Mouse (Mus musculus) ovary, adult 18-20 months (tissue): ENCODE results near the gene Tm7sf3.

Experiments used
- DNase-seq: peaks from one replicate; pipeline ENCODE4 v3.0.0; 2022; ENCODE audit warnings: low spot score, mixed read lengths

Gene Tm7sf3

DNA sequence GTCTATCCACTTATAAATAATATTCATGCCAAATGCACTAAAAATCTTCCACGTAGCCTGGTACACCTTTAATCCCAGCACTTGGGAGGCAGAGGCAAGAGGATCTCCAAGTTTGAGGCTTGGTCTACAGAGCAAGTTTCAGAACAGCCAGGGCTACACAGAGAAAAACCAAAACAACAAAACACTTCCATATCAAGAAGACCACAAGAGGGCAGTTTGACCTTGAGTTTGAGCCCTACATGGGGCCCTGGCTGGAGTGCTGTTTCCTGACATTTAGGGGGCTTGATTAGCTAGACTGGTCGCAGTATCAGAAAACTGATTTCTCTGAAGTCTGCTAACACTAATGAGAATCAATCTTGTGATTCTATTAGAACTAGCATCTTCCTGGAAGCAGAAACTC lies 18.0 kb upstream of the Tm7sf3 start:
- no peak for DNase-seq

DNA sequence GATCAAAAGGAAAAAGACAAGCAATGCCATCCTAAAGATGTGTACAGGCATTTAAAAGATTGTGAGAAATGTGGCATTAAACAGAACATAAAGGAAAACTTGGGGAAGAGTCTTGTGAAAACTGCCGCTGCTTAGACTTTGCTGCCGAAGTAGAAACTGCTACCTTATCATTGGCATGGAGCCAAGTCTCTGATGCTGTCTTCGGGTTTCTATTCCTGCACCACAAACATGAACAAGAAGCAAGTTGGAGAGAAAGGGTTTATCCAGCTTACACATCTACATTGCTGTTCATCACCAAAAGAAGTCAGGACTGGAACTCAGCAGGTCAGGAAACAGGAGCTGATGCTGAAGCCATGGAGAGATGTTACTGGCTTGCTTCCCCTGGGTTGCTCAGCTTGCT lies 10.6 kb upstream of the Tm7sf3 start:
- no peak for DNase-seq

DNA sequence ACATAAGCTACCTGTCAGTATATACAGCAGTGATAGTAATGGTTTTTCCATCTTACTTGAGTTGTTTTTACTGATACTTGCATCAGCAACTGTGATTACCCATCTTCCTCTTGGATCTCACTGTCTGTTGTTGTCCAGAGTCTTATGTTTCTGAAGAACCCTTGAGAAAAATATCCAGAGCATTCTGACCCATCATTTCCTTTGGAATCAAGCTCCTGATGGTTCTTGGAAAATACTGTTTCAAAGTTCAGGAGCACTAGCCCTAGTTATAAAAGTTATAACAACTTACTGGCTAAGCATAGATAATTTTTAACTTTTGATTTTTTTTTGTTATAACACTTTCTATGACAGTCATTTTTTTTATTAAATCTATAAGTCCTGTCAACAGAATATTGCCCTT lies 8.8 kb upstream of the Tm7sf3 start:
- no peak for DNase-seq

DNA sequence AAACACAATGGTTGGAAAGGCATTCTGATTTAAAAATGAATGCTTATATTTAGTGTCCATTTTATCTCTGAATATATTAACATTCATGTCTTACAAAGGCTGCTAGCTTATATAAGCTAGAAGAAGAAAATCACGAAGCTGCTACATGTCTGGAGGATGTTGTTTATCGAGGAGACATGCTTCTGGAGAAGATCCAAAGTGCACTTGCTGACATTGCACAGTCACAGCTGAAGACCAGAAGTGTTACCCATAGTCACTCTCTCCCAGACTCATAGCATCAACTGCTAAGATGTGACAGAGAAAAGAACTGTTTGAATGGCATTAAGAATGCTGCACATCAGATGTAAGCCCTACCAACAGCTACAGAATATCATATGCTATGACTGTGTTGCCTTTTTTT lies 7.4 kb upstream of the Tm7sf3 start:
- no peak for DNase-seq

DNA sequence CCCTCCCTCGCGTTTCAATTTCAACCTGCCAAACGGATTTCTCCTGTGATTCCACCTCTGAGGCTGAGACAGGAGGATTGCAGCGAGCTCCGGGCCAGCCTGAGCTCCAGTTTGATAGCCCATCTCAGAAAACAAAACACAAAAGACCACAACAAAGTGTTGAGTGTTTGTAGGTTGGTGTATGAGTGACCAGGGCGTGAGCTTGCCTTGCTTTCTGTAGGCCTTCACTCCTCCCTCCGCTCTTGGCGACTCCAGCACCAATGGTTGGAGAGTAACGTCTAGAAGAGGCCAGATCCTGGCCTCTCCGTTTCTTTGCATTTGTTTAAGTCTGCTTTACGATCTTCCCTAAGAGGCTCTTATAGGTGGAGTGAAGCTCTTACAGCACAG lies 553 bp upstream of the Tm7sf3 start:
- no peak for DNase-seq

DNA sequence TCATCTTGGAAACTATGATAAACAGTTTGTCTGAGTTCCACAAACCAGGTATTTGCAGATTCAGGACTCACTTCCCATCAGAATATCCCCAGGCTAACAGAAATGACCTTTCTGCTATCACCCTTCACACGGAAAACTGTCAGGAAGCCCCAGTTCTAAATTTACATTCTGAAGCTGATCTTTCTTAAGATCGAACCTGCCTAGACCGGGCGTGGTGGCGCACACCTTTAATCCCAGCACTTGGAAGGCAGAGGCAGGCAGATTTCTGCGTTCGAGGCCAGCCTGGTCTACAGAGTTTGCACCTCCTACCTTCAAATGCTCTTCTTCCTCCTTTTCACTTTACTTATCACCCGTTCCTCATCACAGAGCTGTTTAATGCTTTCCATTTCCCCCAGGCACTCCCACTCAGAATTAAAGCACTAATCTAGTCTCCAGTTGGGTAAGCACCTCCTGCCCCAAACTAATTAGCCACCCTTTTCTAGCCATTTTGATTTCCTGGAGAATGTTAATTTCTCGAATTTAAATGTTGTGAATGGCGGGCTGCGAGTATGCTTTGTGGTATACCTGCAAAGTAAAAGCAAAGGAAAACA lies 908 bp downstream of the Tm7sf3 start:
- no peak for DNase-seq

DNA sequence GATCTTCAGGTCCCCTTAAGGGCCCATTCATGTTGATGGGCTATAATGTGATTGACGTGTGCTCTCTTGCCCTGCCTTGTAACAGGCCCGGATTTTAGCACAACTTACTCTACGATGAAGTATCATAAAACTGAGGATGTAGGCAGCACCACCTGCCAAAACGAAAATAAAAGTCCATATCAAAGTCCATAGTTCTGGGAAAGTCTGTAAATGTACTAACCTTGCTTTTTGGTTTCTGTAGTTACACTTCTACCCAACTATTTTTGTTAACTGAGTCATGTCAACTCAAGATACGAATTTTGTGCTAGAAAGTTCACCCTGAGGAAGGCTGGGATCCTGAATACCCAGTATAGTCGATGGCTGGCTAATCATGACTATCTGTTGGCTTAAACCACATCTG lies 1.6 kb downstream of the Tm7sf3 start:
- DNase-seq, result no peak

DNA sequence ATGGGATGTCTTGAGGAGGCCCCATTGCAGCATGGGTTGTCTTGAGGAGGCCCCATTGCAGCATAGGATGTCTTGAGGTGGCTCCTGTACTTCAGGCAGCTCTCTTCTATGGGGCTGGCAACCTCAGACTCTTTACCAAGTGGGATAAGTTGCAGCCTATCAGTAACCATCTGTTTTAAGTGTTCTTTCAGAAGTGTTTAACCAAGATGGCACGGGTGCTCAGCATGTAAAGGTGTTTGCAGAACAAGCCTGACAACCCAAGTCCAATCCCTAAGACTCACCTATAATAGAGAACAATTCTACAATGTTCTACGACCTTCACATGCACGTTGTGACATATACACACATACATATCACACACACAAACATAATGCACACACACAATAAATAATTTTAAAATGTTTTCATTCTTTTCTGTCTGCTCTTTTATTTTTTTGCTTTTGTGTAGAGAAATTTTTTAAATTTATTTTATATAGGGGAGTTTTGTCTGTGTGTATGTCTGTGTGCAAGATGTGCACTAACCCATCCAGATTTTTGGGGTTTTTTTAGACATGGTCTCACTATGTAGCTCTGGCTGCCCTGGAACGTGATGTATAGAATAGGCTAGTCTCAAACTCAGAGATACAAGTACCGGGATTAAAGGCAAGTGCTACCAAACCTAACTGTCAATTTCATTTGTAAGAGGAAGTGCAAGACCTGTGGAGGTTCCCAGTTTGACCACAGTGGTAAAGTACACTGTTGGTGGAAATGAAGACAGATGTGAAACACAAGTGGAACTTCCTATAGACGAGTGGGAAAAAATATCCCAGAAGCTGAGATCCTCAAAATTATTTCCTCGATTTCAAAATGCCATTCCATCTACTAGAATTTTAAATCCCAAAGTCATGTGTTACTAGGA lies 2.3 kb downstream of the Tm7sf3 start:
- no peak for DNase-seq

DNA sequence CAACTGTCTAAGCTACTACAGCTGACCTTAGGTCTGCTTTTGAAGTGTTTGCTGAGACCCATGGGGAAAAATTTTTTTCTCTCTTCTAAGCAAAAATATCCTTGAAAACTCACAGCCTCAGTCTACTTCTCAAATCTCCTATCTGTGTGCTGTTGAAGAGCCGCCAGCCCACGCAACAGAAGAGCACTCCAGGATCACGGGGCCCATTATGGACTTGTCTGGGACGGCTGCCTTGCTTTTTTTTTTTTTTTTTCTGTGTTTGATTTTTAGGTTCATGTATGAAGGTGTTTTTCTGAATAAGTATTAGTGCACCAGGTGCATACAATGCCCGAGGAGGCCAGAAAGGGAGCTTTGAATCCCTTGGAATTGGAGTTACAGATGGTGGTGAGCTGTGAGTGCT lies 6.1 kb downstream of the Tm7sf3 start:
- DNase-seq, result no peak

DNA sequence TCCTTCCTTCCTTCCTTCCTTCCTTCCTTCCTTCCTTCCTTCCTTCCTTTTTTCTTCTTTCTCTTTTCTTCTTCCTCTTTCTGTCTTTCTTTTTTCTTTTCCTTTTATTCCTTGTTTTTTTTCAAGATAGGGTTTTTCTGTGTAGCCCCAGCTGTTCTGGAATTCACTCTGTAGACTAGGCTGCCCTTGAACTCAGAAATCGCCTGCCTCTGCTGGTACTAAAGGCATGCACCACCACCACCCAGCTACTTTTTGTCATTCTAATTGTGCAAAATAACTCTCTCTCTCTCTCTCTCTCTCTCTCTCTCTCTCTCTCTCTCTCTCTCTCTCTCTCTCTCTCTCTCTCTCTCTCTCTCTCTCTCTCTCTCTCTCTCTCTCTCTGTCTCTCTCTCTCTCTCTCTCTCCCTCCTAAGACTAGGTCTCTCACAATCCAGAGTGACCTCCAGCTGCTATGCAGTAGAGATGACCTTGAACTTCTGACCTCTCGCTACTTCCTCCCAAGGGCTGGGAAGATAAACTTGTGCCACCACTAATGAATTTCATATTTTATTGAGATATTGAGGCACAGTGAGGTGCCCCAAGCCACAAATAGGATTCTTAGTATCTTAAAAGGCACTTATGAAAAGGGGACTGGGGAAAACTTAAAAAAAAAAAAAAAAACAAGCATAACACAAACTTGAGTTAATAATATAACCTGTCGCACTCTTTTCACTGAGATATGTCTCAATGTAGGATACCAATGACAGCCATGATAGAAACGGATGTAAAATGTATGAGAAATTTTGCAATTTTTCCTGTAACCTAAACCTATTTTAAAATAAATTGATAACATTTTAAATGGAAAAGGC lies 7.6 kb downstream of the Tm7sf3 start:
- DNase-seq, result no peak

DNA sequence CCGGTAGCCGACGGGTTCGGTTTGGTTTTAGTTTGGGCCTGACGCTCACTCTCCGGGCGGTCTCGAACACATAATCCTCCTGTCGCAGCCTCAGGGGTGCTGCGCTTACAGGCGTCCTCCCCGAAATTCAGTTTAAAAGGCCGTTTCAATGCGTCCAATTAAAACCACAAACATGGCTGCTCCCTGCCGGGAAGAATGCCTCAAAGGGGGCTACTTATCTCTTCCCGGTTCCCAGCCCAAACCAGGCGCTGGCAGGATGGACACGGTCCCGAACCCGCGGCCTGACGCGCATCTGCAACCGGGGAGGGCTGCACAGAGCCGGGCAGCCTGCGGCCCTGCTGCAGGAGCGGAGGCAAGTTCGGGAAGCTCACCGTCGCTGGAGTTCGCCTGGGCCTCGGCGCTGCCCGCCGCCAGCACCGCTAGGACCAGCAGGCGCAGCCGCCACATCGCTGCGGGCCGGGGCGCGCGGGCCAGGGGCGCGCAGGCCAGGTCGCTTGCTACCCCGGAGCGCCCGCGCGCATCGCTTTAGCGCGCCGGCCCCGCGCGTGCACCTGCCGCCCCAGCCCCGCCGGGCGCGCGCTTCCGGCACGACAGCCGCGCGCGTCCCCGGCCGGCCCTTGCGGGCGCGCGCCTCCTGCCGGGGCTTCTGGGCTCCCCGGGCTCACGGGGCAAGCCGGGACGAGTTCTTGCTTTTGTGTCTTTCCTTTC lies 8.5 kb downstream of the Tm7sf3 start:
- DNase-seq, result peak; percentile 63

DNA sequence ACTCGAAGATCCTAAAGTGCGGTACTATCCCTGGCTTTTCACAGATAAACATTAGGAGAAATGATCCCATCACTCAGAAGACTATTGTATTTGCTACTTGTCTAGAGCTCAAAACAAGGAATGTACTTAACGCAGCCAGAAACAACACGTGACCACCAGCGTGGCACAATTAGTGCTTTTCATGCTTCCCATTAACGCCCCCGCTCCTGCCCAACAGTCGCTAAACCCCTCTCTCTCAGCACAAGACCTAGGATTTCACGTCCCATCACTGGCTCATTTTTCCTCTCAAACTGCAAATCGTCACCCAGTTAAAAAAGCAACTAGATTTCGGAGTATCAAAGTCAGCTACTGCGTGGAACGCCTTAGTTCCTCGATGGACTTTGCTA lies 9.0 kb downstream of the Tm7sf3 start:
- DNase-seq, result no peak

DNA sequence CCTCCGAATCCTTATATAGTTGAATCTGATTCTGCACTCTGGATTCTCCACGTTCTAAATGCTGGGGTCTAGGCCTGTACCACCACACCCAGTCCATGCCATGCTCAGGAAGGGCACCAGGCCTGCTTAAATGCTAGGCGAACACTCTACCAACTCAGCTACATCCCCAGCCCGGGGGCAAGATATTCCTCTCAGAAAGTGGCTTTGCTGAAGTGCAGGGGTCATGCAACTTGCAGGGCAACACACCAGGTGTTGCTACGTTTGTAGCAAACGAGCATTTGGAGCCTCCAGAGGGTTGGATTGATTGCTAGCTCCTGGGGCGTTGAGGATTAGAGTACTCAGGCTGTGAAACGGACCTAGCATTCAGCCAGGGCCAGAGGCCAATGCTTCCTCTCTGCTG lies 9.5 kb downstream of the Tm7sf3 start:
- DNase-seq, result no peak

DNA sequence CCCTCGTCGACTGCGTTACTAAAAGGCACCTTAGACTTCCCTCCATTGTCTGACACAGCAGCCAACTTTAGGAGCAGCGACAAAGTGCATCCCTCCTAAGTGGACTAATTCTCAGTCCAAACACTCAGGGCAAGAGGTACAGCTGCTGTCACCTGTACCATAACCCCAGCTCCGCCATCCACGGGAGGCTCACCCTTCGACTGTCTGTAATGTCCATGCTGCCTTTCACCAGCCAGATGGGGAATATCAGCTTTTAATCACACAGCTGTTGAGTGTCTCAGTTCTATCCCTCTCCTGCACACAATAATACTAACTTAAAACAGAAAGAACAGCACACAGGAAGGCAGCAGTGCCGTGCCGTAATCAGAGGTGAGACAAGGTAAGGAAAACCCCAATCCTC lies 10.2 kb downstream of the Tm7sf3 start:
- no peak for DNase-seq

DNA sequence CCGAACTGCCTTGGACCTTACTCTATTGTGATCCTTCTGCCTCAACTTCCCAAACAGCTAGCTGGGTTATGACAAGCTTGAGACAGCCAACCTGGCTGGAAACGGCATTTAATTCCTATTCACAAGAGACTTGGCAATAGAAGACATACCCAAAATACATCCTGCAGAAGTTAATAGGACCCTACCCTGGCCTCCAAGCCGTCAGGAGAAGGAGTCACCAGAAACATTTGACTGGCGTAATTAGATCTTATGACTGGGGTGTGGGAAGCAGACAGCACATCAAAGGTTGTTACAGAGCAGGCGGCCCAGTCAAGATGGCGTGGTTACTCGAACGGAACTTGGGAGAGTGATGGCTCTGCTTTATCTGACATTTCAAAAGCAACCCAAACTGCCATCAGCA lies 10.8 kb downstream of the Tm7sf3 start:
- DNase-seq, result no peak

DNA sequence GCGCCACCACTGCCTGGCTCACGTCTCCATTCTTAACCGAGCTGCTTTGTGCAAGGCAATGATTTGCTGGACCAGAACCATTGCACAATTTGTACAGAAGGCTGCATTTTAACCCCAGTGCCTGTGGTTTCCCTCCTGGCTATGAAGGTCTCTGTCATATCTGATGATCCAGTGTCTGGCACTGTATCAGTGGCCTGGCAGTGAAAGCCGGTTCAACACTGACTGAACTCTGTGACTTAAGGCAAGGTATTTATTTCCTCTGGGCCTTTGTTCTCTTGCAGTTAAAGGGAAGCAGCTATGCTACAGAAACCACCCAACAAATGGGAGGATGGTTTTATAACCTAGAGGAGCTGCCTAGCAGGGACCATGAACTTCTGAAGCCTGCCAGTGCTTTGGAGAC lies 11.7 kb downstream of the Tm7sf3 start:
- DNase-seq, result peak; percentile 19

DNA sequence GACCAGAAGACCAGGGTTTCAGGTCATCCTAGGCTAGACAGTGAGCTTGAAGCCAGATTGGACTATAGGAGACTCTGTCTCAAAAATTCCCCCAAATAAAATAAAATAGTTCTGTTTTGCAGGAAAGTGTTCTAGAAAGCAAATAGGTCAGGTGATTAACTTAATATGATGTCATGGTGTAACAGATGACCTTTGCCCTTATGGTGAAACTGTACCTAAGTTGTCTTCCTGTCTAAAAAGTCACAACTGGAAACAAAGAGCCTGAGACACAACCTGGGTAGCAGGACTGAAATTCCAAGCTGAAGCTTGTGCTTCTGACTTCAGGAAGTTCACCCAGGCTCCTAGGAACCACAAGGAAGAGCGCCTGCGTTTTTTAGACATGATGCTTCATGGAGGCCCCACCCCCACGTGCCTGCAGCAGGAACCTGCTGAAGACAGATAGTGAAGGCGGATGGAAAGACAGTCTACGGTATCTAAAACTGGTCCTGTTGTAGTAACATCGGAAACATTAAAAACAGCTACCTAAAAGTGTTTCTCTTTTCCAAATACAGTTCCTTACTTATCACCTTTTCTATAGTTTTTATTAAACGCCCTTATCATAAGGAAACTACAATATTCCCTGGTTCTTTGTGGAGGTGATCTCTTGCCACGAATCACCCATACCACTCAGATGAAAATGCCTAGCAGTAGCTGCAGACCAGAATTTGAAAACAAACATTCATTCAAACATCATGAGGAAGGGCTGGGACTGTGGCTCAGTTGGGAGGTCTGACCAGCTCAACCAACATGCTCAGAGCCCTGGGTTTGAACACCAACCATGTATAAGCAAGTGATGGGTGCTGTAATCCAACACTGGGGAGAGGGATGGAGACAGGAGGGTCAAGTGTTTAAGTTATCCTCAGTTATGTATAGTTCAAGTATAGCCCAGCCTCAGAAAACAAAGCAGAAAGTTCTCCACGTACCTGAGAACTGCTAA lies 12.6 kb downstream of the Tm7sf3 start:
- DNase-seq, result no peak

DNA sequence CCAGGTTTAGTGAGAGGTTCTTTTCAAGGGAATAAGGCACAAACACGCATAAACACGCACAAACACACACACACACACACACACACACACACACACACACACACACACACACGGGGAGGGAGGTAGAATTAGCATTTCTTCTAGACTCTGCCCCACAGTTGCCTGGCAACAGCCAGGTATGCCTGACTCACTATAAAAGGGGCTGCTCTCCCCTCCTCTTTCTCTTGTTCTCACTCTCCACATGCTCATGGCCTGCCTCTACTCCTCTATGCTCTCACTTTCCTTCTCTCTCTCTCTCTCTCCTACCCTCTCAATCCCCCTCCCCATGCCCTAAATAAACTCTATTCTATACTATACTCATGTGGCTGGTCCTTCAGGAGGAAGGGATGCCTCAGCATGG lies 14.5 kb downstream of the Tm7sf3 start:
- DNase-seq, result no peak

DNA sequence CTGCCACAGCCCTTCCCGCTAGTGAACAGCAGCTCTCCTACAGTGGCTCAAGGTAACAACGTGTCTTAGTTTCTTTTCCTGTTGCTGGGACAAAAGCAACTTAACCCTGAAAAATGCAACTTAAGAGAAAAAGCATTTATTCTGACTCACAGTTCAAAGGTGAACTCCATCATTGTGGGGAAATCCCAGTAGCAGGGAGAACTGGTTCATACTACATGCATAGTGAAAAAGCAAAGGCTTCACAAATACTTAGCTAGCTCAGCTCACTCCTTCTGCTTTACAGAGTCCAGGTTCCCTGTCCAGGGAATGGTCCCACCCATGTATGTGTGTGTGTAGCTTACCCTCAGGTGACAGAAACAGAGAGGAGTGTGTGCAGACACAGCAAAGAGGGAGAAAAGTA lies 26.0 kb downstream of the Tm7sf3 start:
- DNase-seq, result no peak

DNA sequence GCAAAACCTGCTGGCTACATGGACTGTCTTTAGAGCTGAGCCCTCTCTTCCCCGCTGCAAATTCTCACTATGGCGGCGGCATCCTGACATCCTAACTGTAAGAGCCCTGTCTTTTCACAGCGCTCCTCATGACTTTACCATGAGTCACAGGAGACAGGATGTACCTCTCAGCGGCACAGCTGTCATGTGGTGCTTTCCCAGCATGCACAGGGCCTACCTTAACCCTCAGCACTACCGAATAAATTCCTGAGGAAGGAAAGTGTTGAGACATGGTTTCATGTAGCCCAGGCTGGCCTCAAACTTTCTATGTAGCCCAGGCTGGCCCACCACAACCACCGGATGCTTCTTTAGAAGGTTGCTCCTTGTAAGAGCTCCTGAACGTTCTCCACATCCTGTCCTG lies 26.7 kb downstream of the Tm7sf3 start:
- DNase-seq, result no peak

DNA sequence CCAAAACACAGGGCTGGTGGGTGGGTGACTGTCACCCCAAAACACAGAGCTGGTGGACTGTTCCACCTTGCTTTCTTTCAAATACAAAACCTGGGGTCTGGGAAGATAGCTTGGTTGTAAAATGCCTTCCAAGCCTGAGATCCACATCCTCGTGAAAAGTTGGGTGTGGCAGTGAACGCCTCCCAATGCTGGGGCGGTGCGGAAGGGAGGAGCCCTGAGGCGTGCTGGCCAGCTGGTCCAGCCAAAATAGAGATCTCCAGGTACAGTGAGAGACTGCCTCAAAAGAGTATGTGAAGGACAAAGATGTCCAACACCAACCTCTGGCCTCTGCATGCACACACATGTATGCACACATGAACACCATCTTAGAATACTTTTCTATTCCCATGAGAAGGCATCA lies 28.1 kb downstream of the Tm7sf3 start:
- DNase-seq, result no peak
